Mouse (Mus musculus) spleen, embryonic (tissue): Measurements from ENCODE around the gene Prokr1.
"Not testable (repeated sequence)": the region's sequence is repeated elsewhere in the genome, so short reads cannot be mapped to it uniquely, and the experiment has no call there.

ENCODE experiments used
- CTCF ChIA-PET: fragments of 350-600 bp; sonication (Branson Sonifier 250); formaldehyde crosslinking; loops from one replicate; lab custom pipeline; 2022; lab: Charles Lee

Prokr1 gene

GRCm38 (mm10) chr6:87571863-87572262, 18.7 kb downstream of the Prokr1 start:
- CTCF ChIA-PET = not testable (repeated sequence)

GRCm38 (mm10) chr6:87567686-87568593, 22.6 kb downstream of the Prokr1 start:
- CTCF ChIA-PET = interaction anchor here (0.6 kb wide), 1 partner anchor 22 kb away, joined by 8 read pairs; no protein-coding TSS in a partner anchor

- CTCF ChIA-PET = no interaction called here
Measured at GRCm38 (mm10) chr6:87565166-87565565, 25.4 kb downstream of the Prokr1 start.

- CTCF ChIA-PET = no interaction called here
Measured at GRCm38 (mm10) chr6:87564356-87564755, 26.2 kb downstream of the Prokr1 start.

- CTCF ChIA-PET = interaction anchor here (1.1 to 1.3 kb wide), 2 partner anchors 29 to 66 kb away, joined by 3 to 4 read pairs; no protein-coding TSS in a partner anchor
Measured at GRCm38 (mm10) chr6:87553724-87554123, 36.8 kb downstream of the Prokr1 start.

GRCm38 (mm10) chr6:87552054-87552807, 38.3 kb downstream of the Prokr1 start:
- CTCF ChIA-PET = interaction anchor here (0.9 to 1.1 kb wide), 3 partner anchors 11 to 106 kb away, joined by 3 to 4 read pairs (median 3); no protein-coding TSS in a partner anchor

DNA sequence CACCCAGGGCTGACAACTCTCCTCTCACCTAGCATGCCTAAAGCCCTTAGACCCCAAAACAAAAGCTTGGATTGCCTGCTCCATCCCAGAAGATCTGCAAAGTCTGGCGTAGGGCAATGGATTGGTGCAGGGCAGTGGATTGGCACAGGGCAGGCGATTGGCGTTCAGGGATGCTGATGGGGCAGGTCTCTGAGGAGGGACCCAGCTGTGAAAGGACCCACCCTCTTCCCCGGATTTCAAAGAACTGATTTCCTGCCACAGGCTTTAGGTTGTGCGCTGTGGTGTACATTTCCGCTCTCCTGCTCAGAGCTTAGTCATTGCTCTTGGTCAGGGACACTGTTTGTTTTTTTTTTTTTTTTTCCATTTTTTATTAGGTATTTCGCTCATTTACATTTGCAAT, 42.7 kb downstream of the Prokr1 start:
- CTCF ChIA-PET = interaction anchor here (0.6 to 0.9 kb wide), 5 partner anchors 61 to 1947 kb away, joined by 3 to 25 read pairs (median 3); no protein-coding TSS in a partner anchor

GRCm38 (mm10) chr6:87547431-87547830, 43.1 kb downstream of the Prokr1 start:
- CTCF ChIA-PET = interaction anchor here (0.6 to 0.9 kb wide), 5 partner anchors 60 to 1947 kb away, joined by 3 to 25 read pairs (median 3); no protein-coding TSS in a partner anchor

DNA sequence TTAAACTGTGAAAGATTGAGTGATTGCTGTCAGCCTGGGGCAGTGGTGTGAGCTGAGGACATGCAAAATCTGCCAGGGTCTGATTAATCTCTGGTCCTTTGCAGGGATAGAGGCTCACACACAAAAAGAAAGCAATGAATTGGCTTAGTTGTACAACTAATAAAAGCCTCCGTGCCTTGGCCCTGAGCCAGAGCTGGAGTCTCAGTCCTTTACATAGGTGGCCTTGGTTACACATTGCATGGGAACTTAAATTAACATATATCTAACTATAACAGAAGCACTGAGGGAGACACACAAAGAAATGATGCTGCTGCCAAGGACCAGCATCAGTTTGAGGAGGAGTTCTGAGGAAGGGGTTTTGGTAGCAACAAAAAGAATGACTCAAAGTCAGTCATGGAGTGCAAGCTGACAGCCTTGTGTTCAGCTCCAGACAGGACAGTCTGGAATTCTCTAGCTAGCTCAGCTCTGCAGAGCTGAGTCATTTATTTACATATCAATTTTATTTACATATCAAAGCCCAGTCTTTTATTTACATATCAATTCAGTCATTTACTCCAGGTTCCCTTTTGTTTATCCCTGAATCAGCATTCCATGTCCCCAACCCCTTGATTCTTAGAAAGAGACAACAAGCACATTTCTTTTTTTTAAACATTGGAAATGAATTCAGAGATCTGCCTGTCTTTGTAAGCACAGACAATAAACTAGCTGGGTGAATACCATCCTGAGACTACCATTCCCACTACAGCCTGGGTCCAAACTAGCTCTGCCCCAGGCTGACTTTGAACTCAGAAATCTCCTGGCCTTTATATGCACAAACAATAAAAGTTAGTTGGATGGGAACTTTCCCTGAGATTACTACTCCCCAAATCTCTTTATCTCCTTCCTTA, 45.0 kb downstream of the Prokr1 start:
- CTCF ChIA-PET = no interaction called here

GRCm38 (mm10) chr6:87542027-87542426, 48.5 kb downstream of the Prokr1 start:
- CTCF ChIA-PET = interaction anchor here (1.4 kb wide), 1 partner anchor 127 kb away, joined by 4 read pairs; no protein-coding TSS in a partner anchor

- CTCF ChIA-PET = interaction anchor here (0.6 kb wide), 2 partner anchors 12 to 1165 kb away, joined by 3 to 13 read pairs; no protein-coding TSS in a partner anchor
Measured at GRCm38 (mm10) chr6:87541171-87541571, 49.4 kb downstream of the Prokr1 start.

- CTCF ChIA-PET = no interaction called here
Measured at GRCm38 (mm10) chr6:87538376-87539270, 51.9 kb downstream of the Prokr1 start.

DNA sequence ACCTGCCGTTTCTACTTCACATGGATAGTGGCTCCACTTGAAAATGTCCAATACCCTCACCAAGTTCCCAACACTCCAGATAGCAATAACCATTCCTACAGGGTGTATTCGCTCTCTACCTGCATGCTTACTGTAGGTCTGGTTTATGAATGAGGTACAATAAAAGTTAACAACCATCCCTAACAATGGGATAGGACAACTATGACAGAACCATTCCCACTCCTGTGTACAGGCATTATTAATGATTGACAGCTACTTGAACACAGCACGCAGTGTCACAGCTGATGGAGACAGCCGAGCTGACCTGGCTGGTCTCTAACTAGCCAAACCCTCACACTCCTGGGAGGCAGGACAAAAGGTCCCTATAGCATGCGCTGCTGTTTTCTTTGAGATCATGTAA, 52.9 kb downstream of the Prokr1 start:
- CTCF ChIA-PET = no interaction called here

GRCm38 (mm10) chr6:87536270-87536669, 54.3 kb downstream of the Prokr1 start:
- CTCF ChIA-PET = interaction anchor here (0.9 kb wide), 1 partner anchor 16 kb away, joined by 3 read pairs; no protein-coding TSS in a partner anchor

- CTCF ChIA-PET = no interaction called here
Measured at GRCm38 (mm10) chr6:87535651-87536050, 54.9 kb downstream of the Prokr1 start.

DNA sequence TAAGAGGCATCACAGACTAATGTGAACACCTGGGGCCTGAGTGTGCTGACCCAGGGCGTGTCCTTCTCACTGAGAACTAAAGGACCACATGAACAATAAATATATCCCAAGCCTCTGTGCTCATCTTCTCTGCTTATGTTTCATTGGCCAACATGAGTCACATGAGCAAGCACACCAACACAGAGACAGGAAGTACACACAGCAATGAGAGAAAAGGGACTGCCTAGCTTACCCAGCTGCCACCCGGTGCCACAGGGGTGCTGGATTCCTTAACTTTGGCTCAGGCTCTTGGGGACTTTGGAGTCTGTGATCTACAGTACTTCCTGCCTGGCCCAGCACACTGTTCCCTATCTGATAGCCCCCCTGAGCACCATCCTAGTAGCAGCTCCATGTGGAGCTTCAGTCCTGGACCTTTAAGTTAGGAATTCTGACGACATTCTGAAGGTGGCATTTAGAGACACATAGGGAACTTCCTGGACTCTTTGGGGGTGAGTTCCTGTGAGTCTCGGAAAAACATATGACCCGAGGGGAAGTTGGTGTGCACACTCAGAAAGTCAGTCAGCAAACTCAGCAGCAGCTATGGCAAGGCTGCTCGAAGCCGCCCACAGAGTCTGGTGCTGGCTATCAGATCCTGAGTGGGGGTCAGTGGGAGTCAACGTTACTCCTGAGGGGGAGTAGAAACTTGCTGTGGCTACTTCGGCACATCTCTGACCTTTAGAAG, 55.5 kb downstream of the Prokr1 start:
- CTCF ChIA-PET = no interaction called here

DNA sequence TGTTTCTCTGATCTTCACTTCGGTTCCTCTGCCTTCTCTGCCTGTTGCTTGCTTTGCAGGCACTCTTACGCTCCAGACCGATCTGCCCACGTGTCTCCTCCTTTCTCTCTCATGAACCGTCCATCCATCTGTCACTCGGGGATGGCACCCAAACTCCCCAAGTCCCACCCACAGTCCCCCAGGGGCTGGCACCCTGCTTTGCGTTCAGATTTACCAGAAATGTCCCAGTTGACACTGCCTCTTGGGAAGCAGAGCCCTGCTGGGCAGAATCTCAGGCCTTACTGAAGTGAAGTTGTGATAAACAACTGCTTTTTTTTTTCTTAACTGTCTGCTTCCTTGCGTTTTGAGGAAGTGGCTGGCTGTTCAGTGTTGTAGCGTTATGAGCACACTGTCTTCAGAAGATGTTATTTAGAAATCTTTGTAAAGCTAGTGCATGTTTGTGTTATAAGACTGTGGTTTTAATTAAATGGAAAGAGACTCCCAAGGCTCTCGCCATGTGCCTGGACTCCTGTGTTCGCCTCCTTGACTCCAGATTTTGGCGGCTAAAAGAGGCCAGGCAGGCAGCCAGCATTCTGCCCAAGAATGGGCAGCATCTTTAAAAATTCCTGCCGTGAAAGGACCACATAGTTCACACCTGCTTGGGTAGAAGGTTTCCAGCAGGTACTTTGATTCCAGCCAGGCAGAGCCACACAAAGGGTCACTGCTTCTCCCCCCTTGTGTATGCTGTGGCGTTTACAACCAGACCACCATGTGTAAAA, 57.4 kb downstream of the Prokr1 start, which contains the start of gene Arhgap25:
Gene Arhgap25 (minus strand): TSS at position 307 of the 758 bp plus-strand sequence.
- CTCF ChIA-PET = no interaction called here

GRCm38 (mm10) chr6:87531456-87532015, 59.0 kb downstream of the Prokr1 start:
- CTCF ChIA-PET = interaction anchor here (1.9 kb wide), 1 partner anchor 27 kb away, joined by 7 read pairs; no protein-coding TSS in a partner anchor
